Mouse (Mus musculus) ES-Bruce4 (cell line): ENCODE results near the gene Gnb5.

Source experiments
- CTCF ChIP-seq: IDR thresholded peaks from one replicate; pipeline ENCODE4 v1.8.1; 2011; ENCODE audit warnings: low read depth, low read length
- EP300 ChIP-seq: IDR thresholded peaks from 2 replicates; pipeline ENCODE4 v1.6.1; 2011; ENCODE audit warnings: low read depth, low read length; ENCODE audit not compliant: insufficient read depth
- POLR2A ChIP-seq: IDR thresholded peaks from one replicate; pipeline ENCODE4 v1.8.1; 2011; ENCODE audit warnings: low read length; ENCODE audit not compliant: insufficient read depth

- TF ChIP-seq EP300 (no peak), POLR2A (no peak), CTCF (no peak)
Observed at GRCm38 (mm10) chr9:75328047-75328446, 22.0 kb downstream of the Gnb5 start.
